Mouse (Mus musculus) adrenal gland, adult (tissue): ENCODE measurements around the gene Slc35b2.

Experiments
- DNase-seq, 2 experiments: peaks; one replicate each; pipeline ENCODE4 v3.0.0; 2022 to 2023; ENCODE audit warnings: low spot score in 1 of 2; ENCODE audit not compliant: inconsistent age in 2 of 2

The Slc35b2 gene

DNA sequence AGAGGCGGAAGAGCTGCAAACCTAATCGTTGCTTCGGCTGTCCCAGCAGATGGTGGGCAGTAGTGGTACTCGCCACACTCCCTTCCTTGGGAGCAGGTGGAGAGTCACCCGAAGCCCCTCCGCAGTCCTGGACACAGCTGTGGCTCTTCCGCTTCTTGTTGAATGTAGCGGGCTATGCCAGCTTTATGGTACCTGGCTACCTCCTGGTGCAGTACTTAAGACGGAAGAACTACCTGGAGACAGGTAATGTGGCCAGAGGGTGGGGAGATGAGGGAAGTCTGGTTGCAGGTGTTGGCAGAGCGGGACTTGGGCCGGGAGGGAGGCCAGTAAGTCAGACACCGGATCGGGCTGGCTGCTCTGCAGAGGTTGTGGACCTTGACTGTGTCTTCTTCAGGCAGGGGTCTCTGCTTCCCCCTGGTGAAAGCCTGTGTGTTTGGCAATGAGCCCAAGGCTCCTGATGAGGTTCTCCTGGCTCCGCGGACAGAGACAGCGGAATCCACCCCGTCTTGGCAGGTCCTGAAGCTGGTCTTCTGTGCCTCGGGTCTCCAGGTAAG, 934 bp downstream of the Slc35b2 start:
- peak in 1 of 2 experiments; percentile 72 for DNase-seq

GRCm38 (mm10) chr17:45565103-45565502, 1.4 kb downstream of the Slc35b2 start:
- no peak for DNase-seq

- no peak for DNase-seq
These were observed 2.3 kb downstream of the Slc35b2 start for GRCm38 (mm10) chr17:45566031-45566359.

- peak; percentile 26 to 70 for DNase-seq
These were observed 2.9 kb downstream of the Slc35b2 start for GRCm38 (mm10) chr17:45566360-45567161.

DNA sequence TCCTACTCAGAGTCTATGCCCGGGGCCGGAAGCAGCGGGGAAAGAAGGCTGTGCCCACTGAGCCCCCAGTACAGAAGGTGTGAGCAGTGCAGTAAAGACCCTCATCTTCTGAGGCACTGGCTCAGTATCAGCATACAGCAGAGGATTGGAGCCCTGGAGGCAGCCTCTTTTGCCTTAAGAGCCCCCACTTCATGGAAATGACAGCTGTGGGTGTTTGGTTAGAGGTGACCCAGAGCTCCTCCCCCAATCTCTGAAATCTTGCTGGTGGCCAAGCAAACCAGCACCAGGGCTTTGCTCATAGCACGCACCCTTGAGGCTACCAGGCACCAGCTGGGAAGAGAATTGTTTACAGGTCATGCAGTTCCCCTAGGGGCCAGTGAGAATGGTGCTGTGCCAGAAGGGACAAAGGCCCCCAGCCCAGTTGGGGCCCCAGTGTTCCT, 3.5 kb downstream of the Slc35b2 start:
- DNase-seq = peak; percentile 14 to 67

DNA sequence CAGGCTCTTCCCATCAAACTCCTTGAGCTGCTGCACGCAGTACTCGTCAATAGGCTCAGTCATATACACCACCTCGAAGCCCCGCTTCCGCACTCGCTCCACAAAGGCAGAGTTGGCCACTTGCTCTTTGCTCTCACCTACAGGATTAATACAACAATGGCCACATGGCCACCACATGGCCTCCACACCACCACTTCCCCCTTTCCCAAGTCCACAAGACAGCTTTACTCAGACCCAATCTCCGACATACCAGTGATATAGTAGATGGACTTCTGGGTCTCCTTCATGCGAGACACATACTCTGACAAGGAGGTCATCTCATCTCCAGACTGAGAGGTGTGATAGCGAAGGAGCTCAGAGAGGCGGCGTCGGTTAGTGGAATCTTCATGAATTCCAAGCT, 5.3 kb downstream of the Slc35b2 start:
- no peak for DNase-seq

DNA sequence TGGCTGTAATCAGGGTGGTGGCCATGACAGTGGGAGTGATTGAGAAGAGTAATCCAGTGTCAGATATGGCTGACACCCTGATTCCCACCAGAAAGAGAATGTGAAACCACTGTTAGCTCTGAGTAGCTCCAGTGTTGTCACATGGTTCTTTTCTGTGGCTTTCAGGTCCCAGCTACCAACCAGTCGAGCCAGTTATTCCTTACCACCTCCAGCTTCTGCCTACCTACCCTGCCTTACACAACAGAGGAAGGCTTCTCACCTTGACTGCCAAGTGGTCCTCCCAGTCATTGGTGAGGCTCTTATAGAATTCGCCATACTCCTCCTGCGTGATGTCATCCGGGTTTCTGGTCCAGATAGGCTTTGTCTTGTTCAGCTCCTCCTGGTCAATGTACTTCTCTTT, 6.3 kb downstream of the Slc35b2 start:
- DNase-seq = no peak

- peak; percentile 87 to 93 for DNase-seq
These were observed 8.7 kb downstream of the Slc35b2 start for GRCm38 (mm10) chr17:45572103-45573086.

GRCm38 (mm10) chr17:45573087-45573779, 9.6 kb downstream of the Slc35b2 start, which contains the start of gene Hsp90ab1:
TSS of gene Hsp90ab1 (minus strand) at chr17:45573271.
- peak; percentile 98 to 100 for DNase-seq

DNA sequence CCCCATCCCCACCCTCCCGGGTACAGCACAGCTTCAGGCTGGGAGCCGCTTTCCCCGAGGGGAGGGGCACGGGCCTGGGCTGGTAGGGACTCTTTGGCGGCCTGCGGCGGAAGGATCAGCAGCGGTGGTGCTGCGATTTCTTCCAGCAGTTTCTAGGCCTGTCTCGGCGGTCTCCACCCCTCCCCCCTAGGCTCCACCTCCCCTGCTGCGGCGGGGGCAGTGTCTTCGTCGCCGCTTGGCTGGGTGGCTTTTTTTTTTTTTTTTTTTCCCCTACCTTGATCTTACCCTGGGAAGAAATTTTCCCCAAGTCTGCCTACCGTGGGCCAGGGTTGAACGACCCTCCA, 10.1 kb downstream of the Slc35b2 start:
- peak; percentile 98 to 99 for DNase-seq

DNA sequence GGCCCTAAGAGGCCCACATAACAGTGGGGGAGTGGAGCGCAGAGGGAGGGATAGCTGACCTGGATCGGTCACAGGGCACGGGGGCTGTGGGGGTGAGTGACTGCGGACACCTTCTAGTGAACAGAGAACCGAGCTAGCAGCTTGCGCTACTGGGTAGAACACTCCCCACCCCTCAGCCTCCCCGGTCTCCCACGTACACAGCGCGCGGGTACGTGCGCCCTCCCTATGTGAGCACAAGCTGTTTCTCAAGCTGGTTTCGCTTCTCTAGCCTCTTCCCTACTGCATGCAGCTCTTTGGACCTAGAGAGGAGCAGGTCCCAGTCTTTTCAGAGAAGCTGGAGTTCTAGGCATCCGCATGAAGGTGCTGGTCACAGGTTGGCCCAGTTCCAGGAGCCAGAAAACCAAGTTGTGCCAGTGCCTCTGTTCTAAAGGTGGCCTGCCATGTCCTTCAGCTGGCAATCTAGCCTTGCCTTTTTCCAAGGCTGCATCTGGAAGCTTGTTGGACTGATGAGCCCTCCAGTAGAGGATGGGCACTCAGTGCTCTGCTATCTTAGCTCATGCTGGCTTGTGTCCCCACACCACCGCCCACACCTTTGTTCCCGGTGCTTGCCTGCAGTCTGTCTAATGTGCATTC, 10.6 kb downstream of the Slc35b2 start:
- peak; percentile 89 to 96 for DNase-seq

DNA sequence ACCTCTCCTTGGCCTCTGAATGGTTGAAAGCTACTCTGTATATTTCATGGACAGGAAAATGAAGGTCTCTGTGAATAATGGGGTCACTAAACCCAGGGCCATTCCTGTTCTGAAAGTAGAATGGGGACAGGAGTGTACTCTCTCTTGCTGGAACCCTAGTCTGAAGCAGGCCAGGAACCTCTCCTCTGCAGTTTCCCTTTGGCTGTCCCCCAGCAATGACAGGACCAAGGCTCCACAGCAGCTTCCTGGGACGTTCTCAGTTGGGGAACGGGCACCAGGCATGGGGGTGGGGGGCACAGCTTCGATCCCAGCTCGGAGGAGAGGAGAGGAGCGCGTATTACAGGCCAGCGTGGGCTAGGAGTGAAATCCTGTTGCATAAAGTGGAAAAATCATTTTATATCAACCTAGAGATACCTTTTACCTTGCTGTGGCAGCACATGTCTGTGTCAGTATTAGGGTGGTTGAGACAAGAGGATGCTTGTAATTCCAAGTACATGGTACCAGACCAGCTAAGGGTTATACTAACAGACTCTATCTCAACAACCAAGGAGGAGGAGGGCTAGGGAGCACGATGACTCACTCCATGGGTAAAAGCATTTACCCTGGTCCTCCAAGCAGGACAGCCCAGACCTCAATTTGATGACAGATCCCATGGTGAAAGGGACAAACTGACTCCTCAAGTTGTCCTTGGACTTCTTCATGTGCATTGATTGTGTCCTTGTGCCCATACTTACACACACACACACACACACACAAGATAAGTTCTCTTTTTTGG, 11.6 kb downstream of the Slc35b2 start:
- peak in 1 of 2 experiments; percentile 74 for DNase-seq

- no peak for DNase-seq
These were observed 14.6 kb downstream of the Slc35b2 start for GRCm38 (mm10) chr17:45578242-45578641.

DNA sequence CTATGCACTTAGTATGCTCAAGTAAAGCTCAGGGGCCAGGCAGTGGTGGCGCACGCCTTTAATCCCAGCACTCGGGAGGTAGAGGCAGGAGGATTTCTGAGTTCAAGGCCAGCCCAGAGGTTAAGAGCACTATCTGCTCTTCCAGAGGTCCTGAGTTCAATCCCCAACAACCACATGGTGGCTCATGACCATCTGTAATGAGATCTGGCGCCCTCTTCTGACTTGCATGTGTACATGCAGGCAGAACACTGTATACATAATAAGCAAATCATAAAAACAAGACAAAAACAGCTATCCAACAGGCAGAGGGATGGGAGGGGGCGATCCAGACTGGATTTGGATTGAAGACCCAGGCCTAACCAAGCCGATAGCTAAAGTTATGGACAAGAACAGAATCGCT, 15.2 kb downstream of the Slc35b2 start:
- DNase-seq = peak in 1 of 2 experiments; percentile 72

GRCm38 (mm10) chr17:45579554-45579953, 15.9 kb downstream of the Slc35b2 start:
- no peak for DNase-seq

GRCm38 (mm10) chr17:45580958-45581477, 17.3 kb downstream of the Slc35b2 start:
- DNase-seq = peak; percentile 61 to 75

GRCm38 (mm10) chr17:45581567-45581983, 17.9 kb downstream of the Slc35b2 start:
- DNase-seq = peak; percentile 72 to 91

GRCm38 (mm10) chr17:45582188-45582587, 18.5 kb downstream of the Slc35b2 start:
- DNase-seq = no peak

DNA sequence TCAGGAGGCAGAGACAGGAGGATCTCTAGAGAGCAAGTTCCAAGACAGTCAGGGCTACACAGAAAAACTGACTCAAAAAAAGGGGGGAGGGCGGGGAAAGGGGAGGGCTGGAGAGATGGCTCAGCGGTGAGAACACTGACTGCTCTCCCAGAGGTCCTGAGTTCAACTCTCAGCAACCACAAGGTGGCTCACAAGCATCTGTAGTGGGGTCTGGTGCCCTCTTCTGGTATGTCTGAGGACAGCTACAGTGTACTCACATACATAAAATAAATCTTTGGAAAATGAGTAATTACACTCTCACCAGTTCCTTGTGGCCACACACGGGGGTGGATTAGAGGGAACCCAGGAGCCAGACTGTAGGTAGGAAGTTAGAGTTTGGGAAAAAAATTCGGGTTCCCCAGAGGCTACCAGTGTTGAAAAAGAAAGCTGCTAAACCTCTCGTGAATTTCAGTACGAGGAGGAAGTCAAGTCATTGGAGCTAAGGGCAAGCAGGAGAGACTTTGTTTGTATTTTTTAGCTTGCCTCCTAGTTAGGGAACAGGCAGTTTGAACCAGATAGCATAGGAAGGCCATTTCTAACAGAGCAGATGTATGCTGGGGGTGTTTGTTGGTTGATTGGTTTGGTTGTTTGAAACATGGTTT, 19.2 kb downstream of the Slc35b2 start:
- DNase-seq = peak in 1 of 2 experiments; percentile 77
